Comparison of ENCODE assay signal across 23 mouse cellular contexts in genomic region chr4:39833634-39834033, GRCm38 (mm10).
DNase-seq lines count a peak whose midpoint lies in the region; ATAC-seq and TF ChIP-seq lines count a peak whose summit lies in the region.
"Had no signal": no experiment of that assay in that cellular context is flagged by ENCODE, and none has a peak within 500 bp of the region (broad histone marks: within the 10 kb centered on the region; RNA-seq: fewer than 3 reads in every experiment).

No protein-coding gene starts in this region.

- peak; percentile 11 for DNase-seq in kidney, postnatal 0 days (ENCODE audit: low spot score)
- no peak for DNase-seq in kidney, postnatal 25 days
- DNase-seq in lung, postnatal 10 days: no peak
- DNase-seq in 416B (ENCODE audit: low read depth): peak; percentile 62
- peak; percentile 16 for DNase-seq in brain, adult 2 months (ENCODE audit: low read depth, low spot score)
- DNase-seq: adrenal gland, adult 8-10 months; adrenal gland, postnatal 14 days; adrenal gland, postnatal 36 days; cerebellum, adult 11 months; cerebellum, adult 18-20 months; cerebellum, adult 8-10 months; cerebellum, postnatal 10 days; cerebellum, postnatal 25 days had no signal

- H3K9ac ChIP-seq in kidney, postnatal 0 days (ENCODE audit: low read depth, low read length): no peak overlapping the region
- H3K9ac ChIP-seq in lung, embryonic 16.5 days (ENCODE audit: low read length): no peak overlapping the region
- H3K9ac ChIP-seq: embryonic facial prominence, embryonic 12.5 days; forebrain, embryonic 12.5 days had no signal

- no peaks in the 10 kb centered on the region for H3K4me1 ChIP-seq in kidney, postnatal 0 days (replicated peaks; ENCODE audit: insufficient read depth, low read length)
- H3K4me1 ChIP-seq in lung, embryonic 16.5 days (replicated peaks; ENCODE audit: control insufficient read depth, insufficient read depth, low read length): no peaks in the 10 kb centered on the region
- H3K4me1 ChIP-seq: embryonic facial prominence, embryonic 10.5 days; embryonic facial prominence, embryonic 12.5 days; forebrain, embryonic 10.5 days; forebrain, embryonic 12.5 days had no signal

- no peak overlapping the region for H3K4me2 ChIP-seq in kidney, postnatal 0 days (ENCODE audit: low read length)
- no peak overlapping the region for H3K4me2 ChIP-seq in lung, embryonic 16.5 days (ENCODE audit: low read depth, low read length)
- H3K4me2 ChIP-seq: embryonic facial prominence, embryonic 12.5 days; forebrain, embryonic 12.5 days had no signal

- no peak overlapping the region for H3K27ac ChIP-seq in kidney, postnatal 0 days
- no peak overlapping the region for H3K27ac ChIP-seq in lung, embryonic 16.5 days (ENCODE audit: low read length)
- H3K27ac ChIP-seq: embryonic facial prominence, embryonic 10.5 days; embryonic facial prominence, embryonic 12.5 days; forebrain, embryonic 10.5 days; forebrain, embryonic 12.5 days had no signal

- no peak for TF ChIP-seq CTCF in kidney, postnatal 0 days (IDR thresholded peaks at IDR 0.05; ENCODE audit: low read depth)

- no peak for ATAC-seq in kidney, postnatal 0 days (replicated peaks; ENCODE audit: low FRiP score, low read depth)
- ATAC-seq in lung, embryonic 16.5 days (ENCODE audit: low read depth): peak; percentile 51
- ATAC-seq in erythroid progenitor cell, adult 5-6 weeks (replicated peaks; ENCODE audit: low FRiP score, poor library complexity, severe bottlenecking): no peak
- ATAC-seq: activated CD4-positive, CD25-positive, alpha-beta regulatory T cell, adult 4 months; forebrain, embryonic 14.5 days; forebrain, embryonic 16.5 days; Patski had no signal

- H3K4me3 ChIP-seq in kidney, postnatal 0 days (replicated peaks; ENCODE audit: low read depth, low read length): no peak overlapping the region
- no peak overlapping the region for H3K4me3 ChIP-seq in lung, embryonic 16.5 days (ENCODE audit: low read length)
- H3K4me3 ChIP-seq: embryonic facial prominence, embryonic 10.5 days; embryonic facial prominence, embryonic 12.5 days; forebrain, embryonic 10.5 days; forebrain, embryonic 12.5 days had no signal

- H3K27me3 ChIP-seq in kidney, postnatal 0 days (ENCODE audit: insufficient read depth, low read length): no peaks in the 10 kb centered on the region
- no peaks in the 10 kb centered on the region for H3K27me3 ChIP-seq in lung, embryonic 16.5 days (ENCODE audit: control insufficient read depth, insufficient read depth, low read depth, low read length)
- H3K27me3 ChIP-seq: embryonic facial prominence, embryonic 12.5 days; forebrain, embryonic 12.5 days; Patski had no signal

- H3K36me3 ChIP-seq in kidney, postnatal 0 days (ENCODE audit: insufficient read depth, low read length): no peaks in the 10 kb centered on the region
- H3K36me3 ChIP-seq in lung, embryonic 16.5 days (ENCODE audit: control insufficient read depth, insufficient read depth, low read length): no peaks in the 10 kb centered on the region
- H3K36me3 ChIP-seq: embryonic facial prominence, embryonic 10.5 days; embryonic facial prominence, embryonic 12.5 days; forebrain, embryonic 10.5 days; forebrain, embryonic 12.5 days had no signal

- 81% methylated on average over 1 of the region's 1 CpGs for WGBS in kidney, postnatal 0 days
- WGBS in lung, embryonic 16.5 days: 68% methylated on average over 1 of the region's 1 CpGs

- no peaks in the 10 kb centered on the region for H3K9me3 ChIP-seq in kidney, postnatal 0 days (replicated peaks; ENCODE audit: low read length)
- no peaks in the 10 kb centered on the region for H3K9me3 ChIP-seq in lung, embryonic 16.5 days (ENCODE audit: control insufficient read depth, low read length)
- H3K9me3 ChIP-seq: embryonic facial prominence, embryonic 10.5 days; embryonic facial prominence, embryonic 12.5 days; forebrain, embryonic 10.5 days; forebrain, embryonic 12.5 days had no signal

Comparison
In these comparisons a context has a peak if more than half of its experiments do, and no peak if none do; other contexts are left out.
1. DNase-seq: peak in kidney, postnatal 0 days (single experiment), 416B (single experiment) and brain, adult 2 months (single experiment); none in kidney, postnatal 25 days (0 of 2) and lung, postnatal 10 days (single experiment).